Mouse (Mus musculus): Measurements from ENCODE around the gene Rhbdf2.

Gene Rhbdf2

GRCm38 (mm10) chr11:116550748-116551147 is 76.1 kb downstream of the Rhbdf2 start:
- DNase-seq (ENCODE audit: low spot score) = no peak

DNA sequence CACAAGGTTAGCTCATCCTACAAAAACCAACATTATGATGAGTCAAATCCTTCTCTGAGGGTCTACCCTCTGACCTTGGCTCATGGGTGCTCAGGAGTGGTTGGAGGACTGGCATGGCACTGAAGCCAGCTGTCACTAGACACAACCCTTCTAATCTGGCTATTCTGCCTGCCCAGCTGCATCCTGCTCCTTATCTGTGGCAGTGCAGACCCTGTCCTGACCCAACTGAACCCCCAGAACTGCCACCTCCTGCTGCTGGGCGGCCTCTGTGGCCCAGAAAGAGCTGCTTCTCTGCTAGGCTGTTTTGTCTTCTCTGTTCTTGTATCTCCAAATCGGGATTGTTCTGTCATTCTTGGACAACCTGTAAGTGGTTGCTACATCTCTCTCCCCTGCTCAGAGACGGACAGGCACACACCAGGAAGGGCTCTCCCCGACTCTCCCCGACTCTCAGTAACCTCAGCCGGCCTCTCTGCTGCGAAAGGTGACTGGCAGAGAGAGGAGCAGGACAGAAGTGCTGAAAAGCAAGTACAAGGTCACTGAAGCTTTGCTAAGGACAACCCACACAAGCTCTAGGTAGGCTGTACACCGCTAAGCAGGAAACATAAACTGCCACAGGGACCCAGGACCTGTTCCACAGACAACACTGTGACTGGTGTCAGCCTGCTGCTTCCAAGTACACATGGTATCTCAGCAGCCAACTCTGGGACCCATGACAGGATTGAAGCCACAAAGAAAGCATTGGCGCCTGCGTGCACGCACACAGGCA is 77.4 kb downstream of the Rhbdf2 start:
- no peak for DNase-seq (ENCODE audit: low spot score)

DNA sequence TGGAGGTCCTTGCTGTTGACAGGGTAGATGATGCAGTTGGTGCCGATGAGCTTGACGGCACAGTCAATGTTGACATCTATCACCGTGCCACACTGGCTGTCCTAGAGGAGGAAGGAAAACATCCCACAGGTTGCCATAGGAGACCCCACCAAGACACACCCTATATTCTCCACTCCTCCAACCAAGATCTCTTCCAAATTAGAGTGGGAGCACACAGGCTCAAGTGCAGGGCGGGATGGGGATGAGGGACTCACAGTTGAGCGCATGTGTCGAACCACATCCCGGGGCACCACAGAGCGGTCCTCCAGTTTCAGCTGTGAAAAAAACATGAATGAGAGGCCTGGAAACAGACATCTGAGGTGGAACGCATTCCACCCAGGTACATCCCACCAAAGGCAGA is 78.0 kb downstream of the Rhbdf2 start:
- no peak for DNase-seq (ENCODE audit: low spot score)
